Mouse (Mus musculus): ENCODE data around the gene Nkiras2. TPM values are rescaled to one million over a fixed set of nuclear protein-coding genes. Genes with fewer than 3 reads are reported as not detected.
"Not testable (repeated sequence)": the region's sequence is repeated elsewhere in the genome, so short reads cannot be mapped to it uniquely, and the experiment has no call there.

The Nkiras2 gene
- polyA plus RNA-seq, 1 experiment from 2014 or later = 72.1 TPM

GRCm38 (mm10) chr11:100576256-100576655 is 42.8 kb upstream of the Nkiras2 start:
- peaks cover 5% of the 10 kb centered on the region; the same call in 1 of the 2 replicates for H3K4me1 ChIP-seq (replicated peaks; ENCODE audit: control insufficient read depth, insufficient read depth, low read length)
- WGBS = 64% methylated on average over 21 of the region's 21 CpGs
- H3K4me2 ChIP-seq (ENCODE audit: low read length) = peak overlapping the region; percentile 73; the same call in 1 of the 2 replicates
- H3K27ac ChIP-seq (ENCODE audit: low read depth) = no peak overlapping the region
- DNase-seq (ENCODE audit: low spot score) (no peak), ATAC-seq (replicated peaks; ENCODE audit: low FRiP score, low TSS enrichment, low read depth) (no peak)
- H3K4me3 ChIP-seq (ENCODE audit: low read depth, low read length) = no peak overlapping the region
- peaks cover 7% of the 10 kb centered on the region; the same call in 1 of the 2 replicates for H3K27me3 ChIP-seq (replicated peaks; ENCODE audit: control insufficient read depth, insufficient read depth, low read length)
- peaks cover 29% of the 10 kb centered on the region for H3K36me3 ChIP-seq (ENCODE audit: control insufficient read depth, insufficient read depth, low read length)
- no peaks in the 10 kb centered on the region for H3K9me3 ChIP-seq (ENCODE audit: control insufficient read depth, low read length)
- H3K9ac ChIP-seq (ENCODE audit: low read length) = no peak overlapping the region

- H3K36me3 ChIP-seq (ENCODE audit: control insufficient read depth, insufficient read depth, low read length) = peaks cover 46% of the 10 kb centered on the region
- no peak overlapping the region for H3K27ac ChIP-seq (ENCODE audit: low read depth)
- no peak overlapping the region for H3K9ac ChIP-seq (ENCODE audit: low read length)
- H3K27me3 ChIP-seq (replicated peaks; ENCODE audit: control insufficient read depth, insufficient read depth, low read length) = no peaks in the 10 kb centered on the region
- DNase-seq (ENCODE audit: low spot score) (no peak), ATAC-seq (replicated peaks; ENCODE audit: low FRiP score, low TSS enrichment, low read depth) (no peak)
- no peaks in the 10 kb centered on the region for H3K9me3 ChIP-seq (ENCODE audit: control insufficient read depth, low read length)
- no peak overlapping the region for H3K4me3 ChIP-seq (ENCODE audit: low read depth, low read length)
- H3K4me2 ChIP-seq (ENCODE audit: low read length) = no peak overlapping the region
- whole genome bisulfite sequencing = 81% methylated on average over 8 of the region's 8 CpGs
- 0 out of 2 replicates have a peak, but pooled peaks cover 4% of the 10 kb centered on the region for H3K4me1 ChIP-seq (replicated peaks; ENCODE audit: control insufficient read depth, insufficient read depth, low read length)
Observed at GRCm38 (mm10) chr11:100577852-100578599, 41.0 kb upstream of the Nkiras2 start.

DNA sequence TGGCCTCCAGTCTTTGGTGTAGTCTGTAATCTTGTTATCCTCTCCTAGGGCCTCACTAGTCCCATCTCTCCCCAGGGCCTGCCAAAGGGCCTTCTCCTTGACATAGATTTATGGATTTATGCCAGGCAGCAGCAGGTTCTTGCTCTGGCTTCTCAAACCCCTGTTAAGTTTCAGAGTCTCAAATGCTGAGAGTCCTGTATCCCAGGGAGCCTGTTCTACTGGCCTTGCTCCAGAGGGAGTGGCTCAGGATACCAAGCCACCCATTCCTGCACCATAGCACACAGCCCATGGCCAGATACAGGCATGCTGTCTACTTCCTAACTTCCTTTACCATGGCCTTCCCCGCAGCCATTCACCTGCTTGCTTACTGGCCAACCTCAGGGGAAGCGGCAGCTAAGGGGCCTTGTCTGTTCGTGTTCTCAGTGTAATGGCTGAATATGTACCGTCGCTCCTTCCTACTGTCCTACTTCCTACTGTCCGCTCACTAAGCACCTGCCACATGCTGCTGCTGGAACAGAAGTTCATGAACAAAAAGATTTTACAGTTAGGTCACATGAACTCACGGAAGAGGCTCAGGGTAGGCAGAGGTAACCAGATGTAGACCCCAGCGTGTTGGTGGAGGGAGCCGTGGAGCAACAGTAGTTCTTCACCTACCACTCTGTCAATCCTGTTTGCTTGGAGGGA is 39.8 kb upstream of the Nkiras2 start:
- ATAC-seq (replicated peaks; ENCODE audit: low FRiP score, low TSS enrichment, low read depth) (no peak), DNase-seq (ENCODE audit: low spot score) (no peak)
- no peaks in the 10 kb centered on the region for H3K9me3 ChIP-seq (ENCODE audit: control insufficient read depth, low read length)
- peaks cover 59% of the 10 kb centered on the region for H3K36me3 ChIP-seq (ENCODE audit: control insufficient read depth, insufficient read depth, low read length)
- 0 out of 2 replicates have a peak, but pooled peaks cover 4% of the 10 kb centered on the region for H3K4me1 ChIP-seq (replicated peaks; ENCODE audit: control insufficient read depth, insufficient read depth, low read length)
- no peak overlapping the region for H3K4me2 ChIP-seq (ENCODE audit: low read length)
- WGBS = 89% methylated on average over 9 of the region's 9 CpGs
- H3K27ac ChIP-seq (ENCODE audit: low read depth) = no peak overlapping the region
- H3K27me3 ChIP-seq (replicated peaks; ENCODE audit: control insufficient read depth, insufficient read depth, low read length) = no peaks in the 10 kb centered on the region
- no peak overlapping the region for H3K9ac ChIP-seq (ENCODE audit: low read length)
- H3K4me3 ChIP-seq (ENCODE audit: low read depth, low read length) = no peak overlapping the region

GRCm38 (mm10) chr11:100580275-100580674 is 38.8 kb upstream of the Nkiras2 start:
- Histone ChIP-seq H3K4me2 (ENCODE audit: low read length) (no peak overlapping the region), H3K4me3 (ENCODE audit: low read depth, low read length) (no peak overlapping the region), H3K27me3 (replicated peaks; ENCODE audit: control insufficient read depth, insufficient read depth, low read length) (no peaks in the 10 kb centered on the region), H3K9ac (ENCODE audit: low read length) (no peak overlapping the region), H3K27ac (ENCODE audit: low read depth) (no peak overlapping the region), H3K4me1 (replicated peaks; ENCODE audit: control insufficient read depth, insufficient read depth, low read length) (0 out of 2 replicates have a peak, but pooled peaks cover 4% of the 10 kb centered on the region), H3K36me3 (ENCODE audit: control insufficient read depth, insufficient read depth, low read length) (peaks cover 69% of the 10 kb centered on the region), H3K9me3 (ENCODE audit: control insufficient read depth, low read length) (no peaks in the 10 kb centered on the region)
- DNase-seq (ENCODE audit: low spot score) (no peak), ATAC-seq (replicated peaks; ENCODE audit: low FRiP score, low TSS enrichment, low read depth) (no peak)
- 83% methylated on average over 13 of the region's 13 CpGs for WGBS

DNA sequence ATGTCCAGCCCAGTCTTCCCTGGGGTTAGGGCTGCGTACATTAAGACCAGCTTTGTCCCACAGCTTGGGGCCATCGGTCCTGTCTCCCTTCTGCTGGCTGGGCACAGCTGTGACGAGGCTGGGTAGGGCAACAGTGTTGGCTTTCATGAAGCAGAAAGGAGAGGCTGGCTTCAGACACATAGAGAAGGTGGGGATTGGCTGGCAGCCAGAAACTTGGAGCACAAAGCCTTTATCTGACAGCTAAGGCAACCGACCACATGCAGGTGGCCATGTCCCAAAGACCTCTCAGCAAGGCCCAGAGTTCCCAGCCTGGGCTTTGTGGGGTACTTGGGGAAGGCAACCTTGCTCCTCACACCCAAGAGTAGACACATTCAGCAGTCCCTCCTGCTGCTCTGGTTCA is 37.3 kb upstream of the Nkiras2 start:
- Histone ChIP-seq H3K4me1 (replicated peaks; ENCODE audit: control insufficient read depth, insufficient read depth, low read length) (no peaks in the 10 kb centered on the region), H3K4me2 (ENCODE audit: low read length) (no peak overlapping the region), H3K9ac (ENCODE audit: low read length) (no peak overlapping the region), H3K27me3 (replicated peaks; ENCODE audit: control insufficient read depth, insufficient read depth, low read length) (no peaks in the 10 kb centered on the region), H3K27ac (ENCODE audit: low read depth) (no peak overlapping the region), H3K9me3 (ENCODE audit: control insufficient read depth, low read length) (no peaks in the 10 kb centered on the region), H3K4me3 (ENCODE audit: low read depth, low read length) (no peak overlapping the region), H3K36me3 (ENCODE audit: control insufficient read depth, insufficient read depth, low read length) (peaks cover 84% of the 10 kb centered on the region)
- ATAC-seq (replicated peaks; ENCODE audit: low FRiP score, low TSS enrichment, low read depth) (no peak), DNase-seq (ENCODE audit: low spot score) (no peak)
- WGBS = 84% methylated on average over 4 of the region's 4 CpGs

DNA sequence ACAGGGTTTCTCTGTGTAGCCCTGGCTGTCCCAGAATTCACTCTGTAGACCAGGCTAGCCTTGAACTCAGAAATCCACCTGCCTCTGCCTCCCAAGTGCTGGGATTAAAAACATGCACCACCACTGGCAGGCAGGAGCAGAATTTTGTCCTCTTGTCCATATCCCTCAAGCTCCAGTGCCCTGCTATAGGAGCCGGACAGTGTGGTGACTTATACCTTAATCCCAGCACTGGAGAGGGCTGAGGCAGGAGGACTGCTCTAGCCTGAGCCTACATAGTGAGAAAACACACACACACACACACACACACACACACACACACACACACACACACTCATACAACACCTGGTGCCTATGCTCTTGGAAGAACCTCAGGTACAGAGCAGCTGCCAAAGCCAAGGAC is 36.6 kb upstream of the Nkiras2 start:
- not testable (repeated sequence) for ATAC-seq (replicated peaks; ENCODE audit: low FRiP score, low TSS enrichment, low read depth); H3K9ac ChIP-seq (ENCODE audit: low read length); H3K27me3 ChIP-seq (replicated peaks; ENCODE audit: control insufficient read depth, insufficient read depth, low read length); H3K4me3 ChIP-seq (ENCODE audit: low read depth, low read length); H3K4me2 ChIP-seq (ENCODE audit: low read length); H3K9me3 ChIP-seq (ENCODE audit: control insufficient read depth, low read length); H3K27ac ChIP-seq (ENCODE audit: low read depth); DNase-seq (ENCODE audit: low spot score); H3K4me1 ChIP-seq (replicated peaks; ENCODE audit: control insufficient read depth, insufficient read depth, low read length)
- peaks cover 90% of the 10 kb centered on the region for H3K36me3 ChIP-seq (ENCODE audit: control insufficient read depth, insufficient read depth, low read length)
- 100% methylated on average over 1 of the region's 1 CpGs for WGBS

GRCm38 (mm10) chr11:100582836-100583235 is 36.2 kb upstream of the Nkiras2 start:
- Histone ChIP-seq H3K4me1 (replicated peaks; ENCODE audit: control insufficient read depth, insufficient read depth, low read length) (no peaks in the 10 kb centered on the region), H3K9me3 (ENCODE audit: control insufficient read depth, low read length) (no peaks in the 10 kb centered on the region), H3K9ac (ENCODE audit: low read length) (no peak overlapping the region), H3K27ac (ENCODE audit: low read depth) (no peak overlapping the region), H3K4me3 (ENCODE audit: low read depth, low read length) (no peak overlapping the region), H3K4me2 (ENCODE audit: low read length) (no peak overlapping the region), H3K36me3 (ENCODE audit: control insufficient read depth, insufficient read depth, low read length) (peaks cover 95% of the 10 kb centered on the region), H3K27me3 (replicated peaks; ENCODE audit: control insufficient read depth, insufficient read depth, low read length) (no peaks in the 10 kb centered on the region)
- no peak for DNase-seq (ENCODE audit: low spot score)
- ATAC-seq (replicated peaks; ENCODE audit: low FRiP score, low TSS enrichment, low read depth) = no peak
- WGBS = 89% methylated on average over 2 of the region's 2 CpGs

GRCm38 (mm10) chr11:100584561-100584961 is 34.5 kb upstream of the Nkiras2 start:
- 87% methylated on average over 7 of the region's 7 CpGs for WGBS
- H3K27ac ChIP-seq (ENCODE audit: low read depth) = no peak overlapping the region
- no peak overlapping the region for H3K9ac ChIP-seq (ENCODE audit: low read length)
- no peak for ATAC-seq (replicated peaks; ENCODE audit: low FRiP score, low TSS enrichment, low read depth)
- H3K4me3 ChIP-seq (ENCODE audit: low read depth, low read length) = no peak overlapping the region
- DNase-seq (ENCODE audit: low spot score) = no peak
- H3K4me2 ChIP-seq (ENCODE audit: low read length) = no peak overlapping the region
- peaks cover 100% of the 10 kb centered on the region for H3K36me3 ChIP-seq (ENCODE audit: control insufficient read depth, insufficient read depth, low read length)
- H3K4me1 ChIP-seq (replicated peaks; ENCODE audit: control insufficient read depth, insufficient read depth, low read length) = no peaks in the 10 kb centered on the region
- H3K9me3 ChIP-seq (ENCODE audit: control insufficient read depth, low read length) = no peaks in the 10 kb centered on the region
- no peaks in the 10 kb centered on the region for H3K27me3 ChIP-seq (replicated peaks; ENCODE audit: control insufficient read depth, insufficient read depth, low read length)
